Mouse (Mus musculus) limb, embryonic 14.5 days (tissue): ENCODE measurements around the gene Gm9049. TPM values are rescaled to one million over a fixed set of nuclear protein-coding genes. Genes with fewer than 3 reads are reported as not detected.
"Not testable (repeated sequence)": the region's sequence is repeated elsewhere in the genome, so short reads cannot be mapped to it uniquely, and the experiment has no call there.

ENCODE experiments used
- ATAC-seq: fragments of 200-750 bp; cut with Nextera tagmentation; 2 replicates; pipeline ENCODE4 v1.8.0; 2017; ENCODE audit warnings: low read depth, moderate number of reproducible peaks, moderate TSS enrichment; ENCODE audit not compliant: low FRiP score
- DNase-seq: peaks from one replicate; pipeline ENCODE4 v3.0.0-alpha.2; 2015; ENCODE audit warnings: low spot score
- H3K27ac ChIP-seq: fragments of 300-500 bp; sonication (generic); replicated peaks from 2 replicates; pipeline ENCODE4 v1.5.1; 2014; ENCODE audit warnings: low read depth, mild to moderate bottlenecking, low read length, moderate library complexity, mixed read lengths
- H3K27me3 ChIP-seq: fragments of 300-500 bp; sonication (generic); 2 replicates; pipeline ENCODE4 v1.6.1; 2014; ENCODE audit warnings: low read length, mixed read lengths; ENCODE audit not compliant: control insufficient read depth, insufficient read depth
- H3K36me3 ChIP-seq: fragments of 300-500 bp; sonication (generic); 2 replicates; pipeline ENCODE4 v1.6.1; 2014; ENCODE audit warnings: mild to moderate bottlenecking, low read length, moderate library complexity, mixed read lengths; ENCODE audit not compliant: control insufficient read depth, insufficient read depth
- H3K4me1 ChIP-seq: fragments of 300-500 bp; sonication (generic); 2 replicates; pipeline ENCODE4 v1.6.1; 2014; ENCODE audit warnings: antibody characterized with exemption, low read length, mixed read lengths; ENCODE audit not compliant: control insufficient read depth, insufficient read depth
- H3K4me2 ChIP-seq: fragments of 300-500 bp; sonication (generic); replicated peaks from 2 replicates; pipeline ENCODE4 v1.6.1; 2014; ENCODE audit warnings: low read depth, mild to moderate bottlenecking, low read length, moderate library complexity; ENCODE audit not compliant: severe bottlenecking
- H3K4me3 ChIP-seq: fragments of 300-500 bp; sonication (generic); replicated peaks from 2 replicates; pipeline ENCODE4 v1.5.1; 2014; ENCODE audit warnings: low read length
- H3K9ac ChIP-seq: fragments of 300-500 bp; sonication (generic); 2 replicates; pipeline ENCODE4 v1.6.1; 2014; ENCODE audit warnings: mild to moderate bottlenecking, low read depth, low read length, moderate library complexity; ENCODE audit not compliant: severe bottlenecking
- H3K9me3 ChIP-seq: fragments of 300-500 bp; sonication (generic); 2 replicates; pipeline ENCODE4 v1.6.1; 2016; ENCODE audit warnings: low read length; ENCODE audit not compliant: control insufficient read depth
- POLR2A ChIP-seq: fragments of 200-500 bp; IDR thresholded peaks from 2 replicates; pipeline ENCODE4 v1.8.0; 2012; ENCODE audit warnings: inconsistent platforms, mild to moderate bottlenecking, moderate library complexity, borderline replicate concordance; ENCODE audit not compliant: insufficient read depth, insufficient read length; ENCODE audit errors: extremely low read depth
- WGBS: fragments of 180-500 bp; shearing (Covaris S2); extraction: QIAGEN DNeasy Blood & Tissue Kit; methylation state at CpG from one replicate; pipeline ENCODE4 v1.1.7; 2014; 5-methylcytosine and 5-hydroxymethylcytosine counted together
- polyA plus RNA-seq, 2 experiments: library from polyadenylated mRNA; depleted of rRNA in 1 of 2; stranded (reverse) in 1 of 2; unstranded in 1 of 2; fragments of >200 nt; fragmentation: Nextera tagmentation in 1 of 2; extraction: Ambion mirVana in 1 of 2; gene quantifications; 2 replicates each; pipeline versions ENCODE4 v1.2.1 to v1.2.3; 2012 to 2014

The Gm9049 gene
- polyA plus RNA-seq (2012; rRNA removed): 0.04 TPM in 1 of 2 replicates, not detected in the other
- 0.12 TPM in 1 of 2 replicates, not detected in the other for polyA plus RNA-seq (2014; fragmentation: Nextera tagmentation; extraction: Ambion mirVana)

DNA sequence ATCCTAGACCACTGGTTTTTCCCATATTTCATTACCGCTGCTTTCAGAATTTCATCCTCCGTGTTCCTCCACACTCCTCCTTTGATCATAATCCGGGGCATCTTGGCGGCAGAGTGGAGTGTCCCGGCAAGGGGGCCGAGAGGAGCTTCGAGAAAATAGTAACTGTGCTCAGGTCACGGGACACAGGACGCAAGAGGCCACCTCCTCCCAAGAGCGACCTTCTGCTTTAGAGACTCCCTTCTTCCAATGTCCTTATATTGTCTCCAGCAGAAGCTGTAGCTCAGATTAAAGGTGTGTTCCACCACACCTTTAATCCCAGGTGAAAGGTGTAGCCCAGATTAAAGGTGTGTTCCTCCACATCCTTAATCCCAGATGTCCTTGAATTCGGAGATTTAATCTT, at the start of gene Gm9049:
Gene Gm9049, minus strand, starts transcription at position 101 of the 400 bp plus-strand sequence.
- H3K9ac ChIP-seq: not testable (repeated sequence)

GRCm38 (mm10) chr10:118399917-118400316, 46.0 kb upstream of the Gm9049 start:
- Histone ChIP-seq H3K4me2 (no peak overlapping the region), H3K4me1 (no peaks in the 10 kb centered on the region), H3K27ac (no peak overlapping the region), H3K9me3 (no peaks in the 10 kb centered on the region), H3K27me3 (no peaks in the 10 kb centered on the region), H3K36me3 (no peaks in the 10 kb centered on the region), H3K9ac (no peak overlapping the region), H3K4me3 (no peak overlapping the region)
- DNase-seq (no peak), ATAC-seq (no peak)
- TF ChIP-seq POLR2A: no peak
- WGBS: 88% methylated on average over 16 of the region's 16 CpGs

More for the DNA sequence above, at the start of gene Gm9049:
- DNase-seq, H3K4me3 ChIP-seq, H3K27ac ChIP-seq, ATAC-seq, H3K36me3 ChIP-seq, H3K4me2 ChIP-seq, H3K4me1 ChIP-seq, H3K9me3 ChIP-seq, H3K27me3 ChIP-seq: not testable (repeated sequence)
- no CpG with 5 or more reads among the region's 11 CpGs for WGBS

- DNase-seq: peak; percentile 94
- peak; percentile 84 for ATAC-seq
Measured at GRCm38 (mm10) chr10:118370443-118370842, 16.5 kb upstream of the Gm9049 start.

DNA sequence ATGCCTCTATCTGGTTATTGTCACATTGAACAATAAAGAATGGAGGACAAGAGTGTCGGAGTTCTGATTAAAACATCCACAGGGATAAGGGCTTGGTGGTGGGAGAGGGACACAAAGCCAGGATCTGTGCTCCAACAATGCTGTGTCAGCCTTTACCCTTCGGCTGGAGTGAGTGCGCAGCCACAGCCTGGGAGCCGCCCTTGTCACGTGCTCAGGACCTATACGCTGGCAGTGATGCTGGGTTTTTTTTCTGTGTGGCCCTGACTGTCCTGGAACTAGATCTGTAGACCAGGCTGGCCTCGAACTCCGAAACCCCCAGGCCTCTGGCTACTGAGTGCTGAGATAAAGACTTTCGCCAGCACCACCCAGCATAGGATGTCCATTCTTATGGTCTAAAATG, 15.6 kb upstream of the Gm9049 start:
- Histone ChIP-seq H3K9me3 (no peaks in the 10 kb centered on the region), H3K4me1 (no peaks in the 10 kb centered on the region), H3K9ac (no peak overlapping the region), H3K27me3 (no peaks in the 10 kb centered on the region), H3K36me3 (no peaks in the 10 kb centered on the region), H3K27ac (no peak overlapping the region), H3K4me3 (no peak overlapping the region), H3K4me2 (no peak overlapping the region)
- no peak for TF ChIP-seq POLR2A
- DNase-seq (no peak), ATAC-seq (no peak)
- WGBS: 90% methylated on average over 9 of the region's 9 CpGs

More at GRCm38 (mm10) chr10:118370443-118370842, 16.5 kb upstream of the Gm9049 start:
- H3K9ac ChIP-seq: no peak overlapping the region
- H3K9me3 ChIP-seq: no peaks in the 10 kb centered on the region
- H3K27me3 ChIP-seq: no peaks in the 10 kb centered on the region
- WGBS: 5% methylated on average over 10 of the region's 10 CpGs
- no peaks in the 10 kb centered on the region for H3K36me3 ChIP-seq
- 0 out of 2 replicates have a peak overlapping the region, but pooled peaks have one; percentile 27 for H3K4me2 ChIP-seq
- no peak overlapping the region for H3K27ac ChIP-seq
- H3K4me1 ChIP-seq: no peaks in the 10 kb centered on the region
- peak overlapping the region; percentile 15; the same call in 1 of the 2 replicates for H3K4me3 ChIP-seq
- no peak for TF ChIP-seq POLR2A

- not testable (repeated sequence) for ATAC-seq, H3K27me3 ChIP-seq, H3K27ac ChIP-seq, DNase-seq, H3K4me1 ChIP-seq, H3K4me3 ChIP-seq, H3K36me3 ChIP-seq, H3K9ac ChIP-seq, H3K9me3 ChIP-seq, H3K4me2 ChIP-seq
- 100% methylated on average over 1 of the region's 14 CpGs for WGBS
Measured at GRCm38 (mm10) chr10:118348579-118348978, 5.3 kb downstream of the Gm9049 start, which contains the start of gene Gm9048. TSS of gene Gm9048 (minus strand) at chr10:118348679.

DNA sequence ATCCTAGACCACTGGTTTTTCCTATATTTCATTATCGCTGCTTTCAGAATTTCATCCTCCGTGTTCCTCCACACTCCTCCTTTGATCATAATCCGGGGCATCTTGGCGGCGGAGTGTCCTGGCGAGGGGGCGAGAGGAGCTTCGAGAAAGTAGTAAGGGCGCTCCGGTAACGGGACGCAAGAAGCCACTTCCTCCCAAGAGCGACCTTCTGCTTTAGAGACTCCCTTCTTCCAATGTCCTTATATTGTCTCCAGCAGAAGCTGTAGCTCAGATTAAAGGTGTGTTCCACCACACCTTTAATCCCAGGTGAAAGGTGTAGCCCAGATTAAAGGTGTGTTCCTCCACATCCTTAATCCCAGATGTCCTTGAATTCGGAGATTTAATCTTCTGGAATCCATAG, 10.8 kb downstream of the Gm9049 start, which contains the start of gene Gm9046:
Gene Gm9046, minus strand, starts transcription at position 101 of the 400 bp plus-strand sequence.
- H3K4me1 ChIP-seq, H3K9ac ChIP-seq, H3K4me2 ChIP-seq, H3K9me3 ChIP-seq, DNase-seq, H3K27me3 ChIP-seq, ATAC-seq, H3K4me3 ChIP-seq, H3K27ac ChIP-seq, H3K36me3 ChIP-seq: not testable (repeated sequence)
- no CpG with 5 or more reads among the region's 14 CpGs for WGBS

DNA sequence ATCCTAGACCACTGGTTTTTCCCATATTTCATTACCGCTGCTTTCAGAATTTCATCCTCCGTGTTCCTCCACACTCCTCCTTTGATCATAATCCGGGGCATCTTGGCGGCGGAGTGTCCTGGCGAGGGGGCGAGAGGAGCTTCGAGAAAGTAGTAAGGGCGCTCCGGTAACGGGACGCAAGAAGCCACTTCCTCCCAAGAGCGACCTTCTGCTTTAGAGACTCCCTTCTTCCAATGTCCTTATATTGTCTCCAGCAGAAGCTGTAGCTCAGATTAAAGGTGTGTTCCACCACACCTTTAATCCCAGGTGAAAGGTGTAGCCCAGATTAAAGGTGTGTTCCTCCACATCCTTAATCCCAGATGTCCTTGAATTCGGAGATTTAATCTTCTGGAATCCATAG, 16.2 kb downstream of the Gm9049 start, which contains the start of gene Gm9045:
Gene Gm9045, minus strand, starts transcription at position 101 of the 400 bp plus-strand sequence.
- H3K27me3 ChIP-seq, H3K4me2 ChIP-seq, H3K4me3 ChIP-seq, ATAC-seq, H3K27ac ChIP-seq, H3K36me3 ChIP-seq, DNase-seq, H3K4me1 ChIP-seq, H3K9me3 ChIP-seq, H3K9ac ChIP-seq: not testable (repeated sequence)
- no CpG with 5 or more reads among the region's 14 CpGs for WGBS

DNA sequence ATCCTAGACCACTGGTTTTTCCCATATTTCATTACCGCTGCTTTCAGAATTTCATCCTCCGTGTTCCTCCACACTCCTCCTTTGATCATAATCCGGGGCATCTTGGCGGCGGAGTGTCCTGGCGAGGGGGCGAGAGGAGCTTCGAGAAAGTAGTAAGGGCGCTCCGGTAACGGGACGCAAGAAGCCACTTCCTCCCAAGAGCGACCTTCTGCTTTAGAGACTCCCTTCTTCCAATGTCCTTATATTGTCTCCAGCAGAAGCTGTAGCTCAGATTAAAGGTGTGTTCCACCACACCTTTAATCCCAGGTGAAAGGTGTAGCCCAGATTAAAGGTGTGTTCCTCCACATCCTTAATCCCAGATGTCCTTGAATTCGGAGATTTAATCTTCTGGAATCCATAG, 21.6 kb downstream of the Gm9049 start, which contains the start of gene Gm9044:
Gene Gm9044, minus strand, starts transcription at position 101 of the 400 bp plus-strand sequence.
- not testable (repeated sequence) for DNase-seq, H3K4me1 ChIP-seq, H3K4me2 ChIP-seq, H3K27me3 ChIP-seq, H3K27ac ChIP-seq, H3K9me3 ChIP-seq, ATAC-seq, H3K9ac ChIP-seq, H3K4me3 ChIP-seq, H3K36me3 ChIP-seq
- no CpG with 5 or more reads among the region's 14 CpGs for WGBS
